In genomic region chr5:67139052-67140015, GRCm38 (mm10) we compare ENCODE assay signal across 15 mouse cellular contexts. TPM values are rescaled to one million over a fixed set of nuclear protein-coding genes. Genes with fewer than 3 reads are reported as not detected.
A peak's percentile ranks its signal among the peaks of the same experiment; 100 is the strongest.
DNase-seq lines count a peak whose midpoint lies in the region; ATAC-seq and TF ChIP-seq lines count a peak whose summit lies in the region.
"Had no signal": no experiment of that assay in that cellular context is flagged by ENCODE, and none has a peak within 500 bp of the region (broad histone marks: within the 10 kb centered on the region; RNA-seq: fewer than 3 reads in every experiment).

No protein-coding gene starts in this region.

- H3K27ac ChIP-seq in ES-Bruce4 (ENCODE audit: insufficient read depth, low read length), result peak overlapping the region; percentile 51; the same call in 1 of the 2 replicates
- H3K27ac ChIP-seq in hindbrain, embryonic 12.5 days, result peak overlapping the region; percentile 58
- H3K27ac ChIP-seq in midbrain, embryonic 16.5 days (ENCODE audit: low read length), result no peak overlapping the region

- peak; percentile 35 for DNase-seq in embryo, embryonic 9.5 days (ENCODE audit: extremely low spot score)
- no peak for DNase-seq in spleen, postnatal 4 days (ENCODE audit: low spot score in 2 of 2)
- no peak for DNase-seq in left cerebral cortex, adult 9 months (ENCODE audit: low spot score in 2 of 2)
- DNase-seq in gastrocnemius, postnatal 4 days (ENCODE audit: low spot score in 2 of 2), result no peak
- DNase-seq in urinary bladder, adult 18-20 months (ENCODE audit: low spot score in 2 of 2), result no peak
- DNase-seq: adrenal gland, postnatal 25 days; cerebellum, adult 18-20 months; gastrocnemius, postnatal 10 days; lung, postnatal 14 days had no signal

- peak overlapping the region; percentile 40 for H3K4me2 ChIP-seq in hindbrain, embryonic 12.5 days (replicated peaks)
- H3K4me2 ChIP-seq in midbrain, embryonic 16.5 days (ENCODE audit: low read length), result peak overlapping the region; percentile 19

- no peak overlapping the region for H3K9ac ChIP-seq in ES-Bruce4 (ENCODE audit: low read depth, poor library complexity, severe bottlenecking)
- H3K9ac ChIP-seq in hindbrain, embryonic 12.5 days, result peak overlapping the region; percentile 42; the same call in 1 of the 2 replicates
- H3K9ac ChIP-seq in midbrain, embryonic 16.5 days (ENCODE audit: low read depth, low read length), result no peak overlapping the region

- peak; percentile 47 for ATAC-seq in hindbrain, embryonic 12.5 days (ENCODE audit: low FRiP score)
- no peak for ATAC-seq in midbrain, embryonic 16.5 days

- no peaks in the 10 kb centered on the region for H3K9me3 ChIP-seq in ES-Bruce4 (replicated peaks; ENCODE audit: control insufficient read depth, insufficient read depth, low read length, poor library complexity, severe bottlenecking)
- H3K9me3 ChIP-seq in hindbrain, embryonic 12.5 days (replicated peaks), result no peaks in the 10 kb centered on the region
- H3K9me3 ChIP-seq in midbrain, embryonic 16.5 days (replicated peaks; ENCODE audit: control insufficient read depth, low read length, poor library complexity, severe bottlenecking), result no peaks in the 10 kb centered on the region

- TF ChIP-seq EP300 in ES-Bruce4 (IDR thresholded peaks at IDR 0.05; ENCODE audit: insufficient read depth, low read depth, low read length), result no peak

- H3K4me3 ChIP-seq in ES-Bruce4 (ENCODE audit: low read depth, low read length), result no peak overlapping the region
- H3K4me3 ChIP-seq in hindbrain, embryonic 12.5 days, result no peak overlapping the region
- no peak overlapping the region for H3K4me3 ChIP-seq in midbrain, embryonic 16.5 days (ENCODE audit: low read depth, low read length)

- no peaks in the 10 kb centered on the region for H3K36me3 ChIP-seq in ES-Bruce4 (ENCODE audit: control insufficient read depth, insufficient read depth, low read length, poor library complexity, severe bottlenecking)
- no peaks in the 10 kb centered on the region for H3K36me3 ChIP-seq in hindbrain, embryonic 12.5 days
- H3K36me3 ChIP-seq in midbrain, embryonic 16.5 days (ENCODE audit: control insufficient read depth, insufficient read depth, low read length), result no peaks in the 10 kb centered on the region

- no peaks in the 10 kb centered on the region for H3K4me1 ChIP-seq in ES-Bruce4 (ENCODE audit: control insufficient read depth, insufficient read depth, low read length)
- peaks cover 23% of the 10 kb centered on the region for H3K4me1 ChIP-seq in hindbrain, embryonic 12.5 days
- peaks cover 8% of the 10 kb centered on the region for H3K4me1 ChIP-seq in midbrain, embryonic 16.5 days (ENCODE audit: control insufficient read depth, insufficient read depth, low read length)

- no peak for TF ChIP-seq CTCF in ES-Bruce4 (IDR thresholded peaks at IDR 0.05; ENCODE audit: low read depth, low read length)

- H3K27me3 ChIP-seq in ES-Bruce4 (ENCODE audit: control insufficient read depth, insufficient read depth, low read length, poor library complexity, severe bottlenecking), result no peaks in the 10 kb centered on the region
- H3K27me3 ChIP-seq in hindbrain, embryonic 12.5 days, result peaks cover 5% of the 10 kb centered on the region; the same call in 1 of the 2 replicates
- H3K27me3 ChIP-seq in midbrain, embryonic 16.5 days (ENCODE audit: control insufficient read depth, insufficient read depth, low read depth, low read length), result peaks cover 2% of the 10 kb centered on the region; the same call in 1 of the 2 replicates

- no peak for TF ChIP-seq POLR2A in ES-Bruce4 (IDR thresholded peaks at IDR 0.05; ENCODE audit: insufficient read depth, low read length)

- WGBS in hindbrain, embryonic 12.5 days, result 26% methylated on average over 25 of the region's 25 CpGs
- WGBS in midbrain, embryonic 16.5 days, result 21% methylated on average over 25 of the region's 25 CpGs

RNA-seq across cellular contexts. Expression of gene Phox2b, which starts 40.2 kb away (rescaled TPM):
- polyA plus RNA-seq in ES-Bruce4 (2011; ENCODE audit: insufficient read depth, insufficient read length, low read depth, missing spikeins), result not detected in 2 replicates
- 43.5 and 50.2 TPM in 2 replicates for polyA plus RNA-seq in hindbrain, embryonic 12.5 days (2016; fragmentation: Nextera tagmentation; extraction: Ambion mirVana)
- 0.37 and 1.5 TPM in 2 replicates for polyA plus RNA-seq in midbrain, embryonic 16.5 days (2015; fragmentation: Nextera tagmentation; extraction: Ambion mirVana)
- under 1 TPM in 1 of 2 experiments, not detected in 1; 0.10 TPM for total RNA-seq in gastrocnemius, postnatal 4 days (2021)
- total RNA-seq: gastrocnemius, postnatal 10 days; liver, adult 2 months had no signal
- polyA plus RNA-seq: kidney, embryonic 14.5 days; liver, adult 2 months; testis, adult 2 months had no signal

Comparison
In these comparisons a context has a peak if more than half of its experiments do, and no peak if none do; other contexts are left out.
1. RNA of gene Phox2b, which starts 40.2 kb away (polyA plus RNA-seq): 43.5 to 50.2 TPM in hindbrain, embryonic 12.5 days; 0.37 to 1.5 TPM in midbrain, embryonic 16.5 days and not detected in ES-Bruce4; every median in the first group is over 10 times any median in the second.